Mouse (Mus musculus) heart, embryonic 15.5 days (tissue): ENCODE data around the gene A830018L16Rik. TPM values are rescaled to one million over a fixed set of nuclear protein-coding genes. Genes with fewer than 3 reads are reported as not detected.
"Not testable (repeated sequence)": the region's sequence is repeated elsewhere in the genome, so short reads cannot be mapped to it uniquely, and the experiment has no call there.

Experiments
- ATAC-seq: fragments of 200-750 bp; cut with Nextera tagmentation; replicated peaks from 2 replicates; pipeline ENCODE4 v1.8.0; 2017; ENCODE audit warnings: low read depth, moderate TSS enrichment; ENCODE audit not compliant: insufficient number of reproducible peaks, insufficient read depth, low FRiP score
- H3K27ac ChIP-seq: fragments of 300-500 bp; sonication (generic); 2 replicates; pipeline ENCODE4 v1.5.1; 2015; ENCODE audit warnings: mild to moderate bottlenecking, inconsistent platforms
- H3K27me3 ChIP-seq: fragments of 300-500 bp; sonication (generic); 2 replicates; pipeline ENCODE4 v1.6.1; 2015; ENCODE audit warnings: inconsistent platforms
- H3K36me3 ChIP-seq: fragments of 300-500 bp; sonication (generic); 2 replicates; pipeline ENCODE4 v1.6.1; 2015; ENCODE audit warnings: mild to moderate bottlenecking, inconsistent platforms
- H3K4me1 ChIP-seq: fragments of 300-500 bp; sonication (generic); replicated peaks from 2 replicates; pipeline ENCODE4 v1.6.1; 2015; ENCODE audit warnings: inconsistent platforms
- H3K4me2 ChIP-seq: fragments of 300-500 bp; sonication (generic); 2 replicates; pipeline ENCODE4 v1.6.1; 2015; ENCODE audit warnings: inconsistent platforms, mild to moderate bottlenecking, moderate library complexity
- H3K4me3 ChIP-seq: fragments of 300-500 bp; sonication (generic); 2 replicates; pipeline ENCODE4 v1.5.1; 2015; ENCODE audit warnings: mild to moderate bottlenecking, inconsistent platforms
- H3K9ac ChIP-seq: fragments of 300-500 bp; sonication (generic); 2 replicates; pipeline ENCODE4 v1.6.1; 2015; ENCODE audit warnings: mild to moderate bottlenecking, inconsistent platforms
- H3K9me3 ChIP-seq: fragments of 300-500 bp; sonication (generic); replicated peaks from 2 replicates; pipeline ENCODE4 v1.6.1; 2016; ENCODE audit warnings: inconsistent platforms
- WGBS: fragments of 180-500 bp; shearing (Covaris S2); methylation state at CpG from one replicate; pipeline ENCODE4 v1.1.7; 2015; ENCODE audit warnings: mixed read lengths; 5-methylcytosine and 5-hydroxymethylcytosine counted together
- polyA plus RNA-seq: library from polyadenylated mRNA; unstranded; fragments of >200 nt; fragmentation: Nextera tagmentation; extraction: Ambion mirVana; gene quantifications from 2 replicates; pipeline ENCODE4 v1.2.1, GENCODE M21; 2015

A830018L16Rik gene
- polyA plus RNA-seq, 1 experiment from 2014 or later = 0.29 TPM

DNA sequence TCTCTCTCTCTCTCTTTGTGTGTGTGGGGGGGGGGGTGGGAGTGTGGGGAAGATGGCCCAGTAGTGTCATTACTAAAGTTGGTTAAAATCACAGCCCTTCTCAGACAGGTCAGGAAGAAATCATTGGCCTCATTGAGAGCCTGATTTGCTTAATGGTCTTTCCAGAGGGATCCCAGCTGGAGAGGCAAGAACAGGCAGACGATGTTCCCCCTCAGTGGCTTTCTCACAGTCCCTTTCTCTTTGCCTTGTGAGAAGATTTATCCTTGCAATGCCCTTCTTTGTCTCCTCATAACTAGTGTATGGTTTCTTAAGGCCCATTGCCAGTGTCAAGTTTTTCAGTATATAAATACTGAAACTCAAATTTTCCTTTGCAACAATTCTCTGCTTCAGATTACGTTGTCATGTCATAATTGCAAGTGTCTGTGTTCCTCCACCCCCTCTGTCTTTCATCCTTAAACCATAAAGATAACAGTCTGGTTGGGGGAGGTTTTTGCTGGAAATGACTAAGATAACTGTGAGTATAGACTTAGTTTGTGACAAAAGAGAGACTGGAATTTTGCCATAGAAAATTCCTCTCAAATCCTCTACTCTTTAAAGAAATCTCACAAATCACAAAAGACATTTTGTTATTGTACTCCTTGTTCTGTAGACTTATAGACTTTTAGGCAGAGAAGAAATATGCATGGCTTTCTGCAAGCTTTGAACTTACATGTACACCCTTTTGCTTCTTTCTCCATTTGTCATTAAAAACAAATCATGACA, 595.1 kb downstream of the A830018L16Rik start:
- Histone ChIP-seq H3K4me1 (no peaks in the 10 kb centered on the region), H3K4me2 (no peak overlapping the region), H3K27ac (no peak overlapping the region), H3K9ac (no peak overlapping the region), H3K27me3 (no peaks in the 10 kb centered on the region), H3K4me3 (no peak overlapping the region), H3K9me3 (no peaks in the 10 kb centered on the region), H3K36me3 (no peaks in the 10 kb centered on the region)
- ATAC-seq = no peak
- 27% methylated on average over 2 of the region's 2 CpGs for WGBS

DNA sequence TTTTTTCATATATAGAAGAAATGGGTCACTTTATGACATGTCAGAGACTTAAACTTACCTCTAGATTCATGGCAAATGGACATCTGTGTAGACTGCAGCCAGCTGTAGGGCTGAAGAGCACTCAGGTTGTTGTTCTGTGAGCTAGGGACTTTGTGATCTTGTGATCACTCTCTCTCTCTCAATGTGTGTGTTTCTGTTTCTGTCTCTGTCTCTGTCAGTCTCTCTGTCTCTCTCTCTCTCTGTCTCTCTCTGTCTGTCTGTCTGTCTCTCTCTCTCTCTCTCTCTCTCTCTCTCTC, 595.6 kb downstream of the A830018L16Rik start:
- no peaks in the 10 kb centered on the region for H3K4me1 ChIP-seq
- ATAC-seq = no peak
- no peak overlapping the region for H3K4me3 ChIP-seq
- H3K36me3 ChIP-seq = no peaks in the 10 kb centered on the region
- H3K27me3 ChIP-seq = no peaks in the 10 kb centered on the region
- H3K4me2 ChIP-seq = no peak overlapping the region
- H3K9ac ChIP-seq = no peak overlapping the region
- H3K27ac ChIP-seq = no peak overlapping the region
- H3K9me3 ChIP-seq = no peaks in the 10 kb centered on the region

- WGBS = 76% methylated on average over 1 of the region's 1 CpGs
- Histone ChIP-seq H3K9ac (no peak overlapping the region), H3K27me3 (no peaks in the 10 kb centered on the region), H3K36me3 (no peaks in the 10 kb centered on the region), H3K4me3 (no peak overlapping the region), H3K4me2 (no peak overlapping the region), H3K27ac (no peak overlapping the region), H3K9me3 (no peaks in the 10 kb centered on the region), H3K4me1 (no peaks in the 10 kb centered on the region)
- ATAC-seq = no peak
Measured at GRCm38 (mm10) chr1:12010607-12011006, 596.7 kb downstream of the A830018L16Rik start.

GRCm38 (mm10) chr1:12020646-12021045, 606.7 kb downstream of the A830018L16Rik start:
- not testable (repeated sequence) for H3K27ac ChIP-seq, H3K27me3 ChIP-seq, ATAC-seq, H3K4me1 ChIP-seq, H3K36me3 ChIP-seq, H3K9me3 ChIP-seq, H3K4me3 ChIP-seq, H3K4me2 ChIP-seq, H3K9ac ChIP-seq
- WGBS = 89% methylated on average over 5 of the region's 5 CpGs
